Mouse (Mus musculus) right cerebral cortex, postnatal 36 days (tissue): Measurements from ENCODE around the gene Ciao1.
A peak's percentile ranks its signal among the peaks of the same experiment; 100 is the strongest.
"Not testable (repeated sequence)": the region's sequence is repeated elsewhere in the genome, so short reads cannot be mapped to it uniquely, and the experiment has no call there.

Experiments
- DNase-seq, 2 experiments: peaks; one replicate each; pipeline ENCODE4 v3.0.0; 2022; ENCODE audit warnings: low spot score in 2 of 2, mixed read lengths in 1 of 2

The Ciao1 gene

GRCm38 (mm10) chr2:127247592-127248333 is at the start of gene Ciao1, which contains the start of gene Tmem127:
Ciao1 (minus strand) TSS chr2:127247816.
Tmem127 (plus strand) TSS chr2:127247908.
- DNase-seq = peak; percentile 98 to 99

- no peak for DNase-seq
Observed at GRCm38 (mm10) chr2:127297001-127297805, 49.6 kb upstream of the Ciao1 start.

- DNase-seq = no peak
Observed at GRCm38 (mm10) chr2:127292250-127292649, 44.6 kb upstream of the Ciao1 start.

GRCm38 (mm10) chr2:127278162-127278561 is 30.5 kb upstream of the Ciao1 start:
- DNase-seq = no peak

DNA sequence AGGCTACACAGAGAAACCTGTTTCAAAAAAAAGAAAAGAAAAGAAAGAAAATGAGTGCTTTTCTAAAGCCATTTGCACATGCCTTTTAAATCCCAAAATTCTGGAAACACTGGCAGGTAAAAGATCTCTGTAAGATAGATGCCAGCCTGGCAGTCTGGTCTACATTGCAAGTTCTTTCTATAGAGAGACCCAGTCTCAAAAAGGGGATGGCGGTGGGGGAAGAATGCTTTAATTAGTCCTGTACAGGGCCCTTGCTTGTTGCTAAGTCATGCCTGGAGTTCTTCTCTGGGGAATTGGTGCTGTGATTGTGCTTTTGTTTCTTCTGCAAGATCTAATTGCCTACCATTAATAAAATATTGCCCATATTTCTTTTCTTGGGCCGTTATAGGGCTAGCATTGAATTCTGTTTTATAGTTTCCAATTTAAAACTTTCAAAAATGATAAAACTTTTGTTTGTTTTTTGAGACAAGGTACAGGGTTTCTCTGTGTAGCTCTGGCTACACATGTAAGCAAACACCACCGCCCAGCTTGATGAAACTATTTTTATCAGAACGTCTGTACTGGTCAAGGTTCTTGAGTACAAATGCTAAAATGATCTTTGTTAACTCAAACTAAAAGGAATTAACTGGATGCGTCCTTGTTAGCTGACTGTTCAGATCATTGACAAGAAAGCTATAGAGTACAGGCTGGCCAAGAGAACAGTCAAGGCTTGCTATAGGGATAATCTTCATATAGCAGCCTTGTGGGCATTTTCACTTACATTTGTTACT is 28.1 kb upstream of the Ciao1 start:
- no peak for DNase-seq

GRCm38 (mm10) chr2:127274590-127274989 is 27.0 kb upstream of the Ciao1 start:
- no peak for DNase-seq

DNA sequence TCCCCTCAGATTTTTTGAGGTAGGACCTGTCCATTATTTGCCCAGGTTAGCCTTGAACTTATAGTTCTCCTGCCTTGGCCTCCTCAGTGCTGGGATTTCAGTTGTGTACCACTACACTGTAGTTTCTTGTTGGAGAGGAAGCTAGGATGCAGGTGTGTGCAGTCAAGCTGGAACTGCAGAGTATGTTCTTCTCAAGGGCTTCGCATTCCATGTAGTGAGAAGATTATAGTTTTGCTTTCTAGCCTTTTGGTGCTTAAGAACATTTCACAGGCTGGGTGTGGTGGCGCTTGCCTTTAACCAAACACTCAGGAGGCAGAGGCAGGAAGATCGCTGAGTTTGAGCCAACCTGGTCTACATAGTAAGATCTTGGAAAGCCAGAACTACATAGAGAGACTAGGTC is 25.2 kb upstream of the Ciao1 start:
- no peak for DNase-seq

GRCm38 (mm10) chr2:127272049-127272448 is 24.4 kb upstream of the Ciao1 start:
- not testable (repeated sequence) for DNase-seq

- peak in 1 of 2 experiments; percentile 41 for DNase-seq
Observed at GRCm38 (mm10) chr2:127271042-127271515, 23.5 kb upstream of the Ciao1 start.

GRCm38 (mm10) chr2:127270300-127271041 is 22.9 kb upstream of the Ciao1 start:
- DNase-seq = peak; percentile 82

DNA sequence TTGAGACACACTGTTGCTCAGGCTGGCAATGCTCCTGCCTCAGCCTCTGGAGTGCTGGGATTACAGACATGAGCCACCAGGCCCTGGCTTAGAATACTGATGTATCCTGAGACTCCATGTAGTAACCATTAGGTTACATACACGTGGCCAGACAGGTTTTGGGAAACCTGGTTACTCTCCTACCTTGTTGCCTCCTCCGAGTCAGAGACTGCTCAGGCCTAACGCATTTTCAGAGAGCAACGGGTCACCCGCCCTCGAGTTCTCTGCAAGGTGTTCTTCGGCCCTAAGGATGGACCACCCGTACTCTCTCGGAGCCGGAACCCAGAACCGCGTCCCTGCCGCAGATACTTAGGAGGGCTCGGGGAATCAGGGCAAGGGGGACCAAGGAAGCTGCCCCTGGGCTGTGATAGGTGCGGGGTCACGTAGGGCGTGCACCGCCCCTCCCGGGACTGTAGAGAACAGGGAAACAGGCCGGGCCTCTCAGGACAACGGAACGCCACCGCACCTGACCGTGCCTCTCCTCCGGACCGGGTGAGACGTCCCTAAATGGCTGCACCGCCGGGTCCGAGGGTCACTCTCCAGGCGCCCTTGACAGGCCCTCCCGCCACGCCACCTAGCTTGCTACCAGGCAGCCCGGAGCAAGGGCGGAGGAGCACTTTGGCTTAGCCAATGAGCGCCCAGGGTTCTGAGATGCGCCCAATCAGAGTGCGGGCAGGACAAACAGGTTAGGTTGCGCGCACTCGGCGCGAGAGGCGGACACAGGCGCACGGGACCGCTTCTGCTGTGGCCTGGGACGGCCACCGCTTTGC is 22.1 kb upstream of the Ciao1 start, which contains the start of gene Stard7:
Gene Stard7 (plus strand): TSS at position 728 of the 809 bp plus-strand sequence.
- peak; percentile 94 to 96 for DNase-seq

- no peak for DNase-seq
Observed at GRCm38 (mm10) chr2:127267854-127268253, 20.2 kb upstream of the Ciao1 start.

GRCm38 (mm10) chr2:127262480-127262879 is 14.9 kb upstream of the Ciao1 start:
- no peak for DNase-seq

GRCm38 (mm10) chr2:127259340-127259739 is 11.7 kb upstream of the Ciao1 start:
- no peak for DNase-seq

DNA sequence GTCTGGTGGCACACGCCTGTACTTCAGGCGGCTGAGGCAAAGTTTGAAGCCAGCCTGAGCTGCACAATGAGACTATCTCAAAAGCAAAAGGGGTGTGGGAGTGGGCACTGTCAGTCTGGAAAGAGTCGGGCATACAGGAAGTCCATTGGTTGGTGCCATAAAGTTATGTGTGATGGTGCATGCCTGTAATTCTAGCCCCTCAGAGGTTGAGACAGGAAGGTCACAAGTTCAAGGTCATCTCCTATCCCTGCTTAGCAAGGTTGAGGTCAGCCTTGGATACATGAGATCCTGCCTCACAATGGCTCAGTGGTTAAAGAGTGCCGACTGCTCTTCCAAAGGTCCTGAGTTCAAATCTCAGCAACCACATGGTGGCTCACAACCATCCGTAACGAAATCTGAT is 7.7 kb upstream of the Ciao1 start:
- no peak for DNase-seq

- DNase-seq = no peak
Observed at GRCm38 (mm10) chr2:127254604-127255134, 7.1 kb upstream of the Ciao1 start.

GRCm38 (mm10) chr2:127252787-127253186 is 5.2 kb upstream of the Ciao1 start:
- no peak for DNase-seq

GRCm38 (mm10) chr2:127251880-127252527 is 4.4 kb upstream of the Ciao1 start:
- no peak for DNase-seq

- no peak for DNase-seq
Observed at GRCm38 (mm10) chr2:127251457-127251856, 3.8 kb upstream of the Ciao1 start.
